Comparison of ENCODE assay signal across 21 mouse cellular contexts in genomic region chr1:97611747-97612146, GRCm38 (mm10).
"Had no signal": no experiment of that assay in that cellular context is flagged by ENCODE, and none has a peak within 500 bp of the region (broad histone marks: within the 10 kb centered on the region; RNA-seq: fewer than 3 reads in every experiment).

No protein-coding gene starts in this region.

- H3K36me3 ChIP-seq: midbrain, embryonic 10.5 days; midbrain, embryonic 12.5 days; neural tube, embryonic 13.5 days; neural tube, embryonic 15.5 days; stomach, embryonic 15.5 days had no signal

- H3K4me1 ChIP-seq: neural tube, embryonic 15.5 days; stomach, embryonic 15.5 days had no signal

- DNase-seq: lung, adult 18-20 months; lung, embryonic 14.5 days; lung, postnatal 10 days; lung, postnatal 4 days; midbrain, embryonic 14.5 days; retina, postnatal 1 day; right cerebral cortex, adult 18-20 months; right cerebral cortex, postnatal 25 days; right cerebral cortex, postnatal 4 days; spleen, adult 18-20 months; thymus, adult 18-20 months; thymus, postnatal 14 days; thymus, postnatal 36 days had no signal

- H3K4me2 ChIP-seq: lung, embryonic 14.5 days; midbrain, embryonic 12.5 days; neural tube, embryonic 13.5 days; neural tube, embryonic 15.5 days; stomach, embryonic 15.5 days had no signal

- H3K9ac ChIP-seq: lung, embryonic 14.5 days; midbrain, embryonic 12.5 days; neural tube, embryonic 13.5 days; neural tube, embryonic 15.5 days; stomach, embryonic 15.5 days had no signal

- H3K27me3 ChIP-seq: midbrain, embryonic 12.5 days; neural tube, embryonic 13.5 days; neural tube, embryonic 15.5 days; stomach, embryonic 15.5 days had no signal

- H3K27ac ChIP-seq: midbrain, embryonic 10.5 days; midbrain, embryonic 12.5 days; neural tube, embryonic 13.5 days; neural tube, embryonic 15.5 days; stomach, embryonic 15.5 days; stomach, postnatal 0 days had no signal

- H3K9me3 ChIP-seq: midbrain, embryonic 10.5 days; midbrain, embryonic 12.5 days; neural tube, embryonic 13.5 days; neural tube, embryonic 15.5 days; stomach, embryonic 15.5 days had no signal

- H3K4me3 ChIP-seq: midbrain, embryonic 10.5 days; midbrain, embryonic 12.5 days; myocyte; neural tube, embryonic 13.5 days; neural tube, embryonic 15.5 days; stomach, embryonic 15.5 days had no signal

- ATAC-seq: midbrain, embryonic 16.5 days had no signal
